Mouse (Mus musculus) heart, embryonic 13.5 days (tissue): ENCODE data around the gene Olfr1340. TPM values are rescaled to one million over a fixed set of nuclear protein-coding genes. Genes with fewer than 3 reads are reported as not detected.
A peak's percentile ranks its signal among the peaks of the same experiment; 100 is the strongest.

Source experiments
- ATAC-seq: fragments of 200-750 bp; cut with Nextera tagmentation; 2 replicates; pipeline ENCODE4 v1.8.0; 2017; ENCODE audit warnings: moderate TSS enrichment; ENCODE audit not compliant: insufficient number of reproducible peaks, low FRiP score, low TSS enrichment; ENCODE audit errors: extremely low read depth
- H3K27ac ChIP-seq: fragments of 300-500 bp; sonication (generic); replicated peaks from 2 replicates; pipeline ENCODE4 v1.5.1; 2015; ENCODE audit warnings: moderate library complexity, mild to moderate bottlenecking, inconsistent platforms
- H3K27me3 ChIP-seq: fragments of 300-500 bp; sonication (generic); replicated peaks from 2 replicates; pipeline ENCODE4 v1.6.1; 2015; ENCODE audit warnings: mild to moderate bottlenecking, inconsistent platforms
- H3K36me3 ChIP-seq: fragments of 300-500 bp; sonication (generic); 2 replicates; pipeline ENCODE4 v1.6.1; 2015; ENCODE audit warnings: mild to moderate bottlenecking, inconsistent platforms
- H3K4me1 ChIP-seq: fragments of 300-500 bp; sonication (generic); 2 replicates; pipeline ENCODE4 v1.6.1; 2015; ENCODE audit warnings: inconsistent platforms
- H3K4me2 ChIP-seq: fragments of 300-500 bp; sonication (generic); 2 replicates; pipeline ENCODE4 v1.6.1; 2015; ENCODE audit warnings: inconsistent platforms, mild to moderate bottlenecking, moderate library complexity
- H3K4me3 ChIP-seq: fragments of 300-500 bp; sonication (generic); 2 replicates; pipeline ENCODE4 v1.5.1; 2015; ENCODE audit warnings: moderate library complexity, mild to moderate bottlenecking, inconsistent platforms
- H3K9ac ChIP-seq: fragments of 300-500 bp; sonication (generic); 2 replicates; pipeline ENCODE4 v1.6.1; 2015; ENCODE audit warnings: inconsistent platforms, mild to moderate bottlenecking, moderate library complexity
- H3K9me3 ChIP-seq: fragments of 300-500 bp; sonication (generic); 2 replicates; pipeline ENCODE4 v1.6.1; 2016; ENCODE audit warnings: inconsistent platforms
- WGBS: fragments of 180-500 bp; shearing (Covaris S2); methylation state at CpG from one replicate; pipeline ENCODE4 v1.1.7; 2015; ENCODE audit warnings: mixed read lengths; 5-methylcytosine and 5-hydroxymethylcytosine counted together
- polyA plus RNA-seq: library from polyadenylated mRNA; unstranded; fragments of >200 nt; fragmentation: Nextera tagmentation; extraction: Ambion mirVana; gene quantifications from 2 replicates; pipeline ENCODE4 v1.2.1, GENCODE M21; 2015

The Olfr1340 gene
- polyA plus RNA-seq, 1 experiment from 2014 or later = not detected

GRCm38 (mm10) chr4:118741881-118742280, 21.9 kb downstream of the Olfr1340 start:
- Histone ChIP-seq H3K4me2 (peak overlapping the region; percentile 27), H3K9ac (no peak overlapping the region), H3K36me3 (no peaks in the 10 kb centered on the region), H3K27me3 (peaks cover 48% of the 10 kb centered on the region), H3K27ac (no peak overlapping the region), H3K4me1 (0 out of 2 replicates have a peak, but pooled peaks cover 4% of the 10 kb centered on the region), H3K9me3 (peaks cover 12% of the 10 kb centered on the region), H3K4me3 (no peak overlapping the region)
- 8% methylated on average over 16 of the region's 16 CpGs for WGBS
- no peak for ATAC-seq

DNA sequence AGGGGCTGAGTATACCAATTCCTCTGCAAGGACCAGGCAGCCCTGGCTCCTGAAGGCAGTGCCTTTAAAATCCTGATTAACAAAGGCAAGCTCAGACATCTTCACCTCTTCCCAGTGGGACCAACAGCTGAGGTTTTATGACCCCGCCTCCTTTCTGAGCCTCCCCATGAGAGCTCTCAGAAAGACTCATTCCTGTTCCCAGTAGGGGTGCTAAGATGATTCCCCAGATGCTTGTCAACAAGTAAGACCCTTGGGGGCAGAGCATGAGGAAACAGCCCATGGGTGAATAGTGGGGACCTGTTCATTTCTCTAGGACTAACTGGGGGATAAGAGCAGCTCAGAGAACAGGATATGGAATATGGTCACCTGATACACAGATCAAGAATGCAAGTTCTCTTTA, 38.7 kb downstream of the Olfr1340 start, which contains the start of gene Olfr1338:
Gene Olfr1338, minus strand, starts transcription at position 101 of the 400 bp plus-strand sequence.
- 65% methylated on average over 1 of the region's 1 CpGs for WGBS
- H3K27me3 ChIP-seq = no peaks in the 10 kb centered on the region
- no peaks in the 10 kb centered on the region for H3K4me1 ChIP-seq
- no peak for ATAC-seq
- H3K9ac ChIP-seq = no peak within 1 kb of the TSS
- no peaks in the 10 kb centered on the region for H3K9me3 ChIP-seq
- H3K4me2 ChIP-seq = no peak within 1 kb of the TSS
- no peaks in the 10 kb centered on the region for H3K36me3 ChIP-seq
- H3K27ac ChIP-seq = no peak within 1 kb of the TSS
- H3K4me3 ChIP-seq = no peak within 1 kb of the TSS

Other genes with a start within 250 kb of the Olfr1340 start
- gene Tie1, start 230.1 kb upstream of the Olfr1340 start, polyA plus RNA-seq = 57.7 and 61.1 TPM in 2 replicates
- gene 2610528J11Rik, start 193.1 kb upstream of the Olfr1340 start, polyA plus RNA-seq = 0.36 and 0.75 TPM in 2 replicates
- 0.24 and 0.43 TPM in 2 replicates for gene Tmem125, start 176.1 kb upstream of the Olfr1340 start, polyA plus RNA-seq
- 0.31 and 0.53 TPM in 2 replicates for gene Cfap57, start 99.4 kb upstream of the Olfr1340 start, polyA plus RNA-seq
- 76.0 and 78.9 TPM in 2 replicates for gene Ebna1bp2, start 99.3 kb upstream of the Olfr1340 start, polyA plus RNA-seq
- not detected in 2 replicates for gene Olfr62, start 61.2 kb upstream of the Olfr1340 start, polyA plus RNA-seq
- 0.19 TPM in 1 of 2 replicates, not detected in the other for gene Olfr1342, start 27.4 kb upstream of the Olfr1340 start, polyA plus RNA-seq
- not detected in 2 replicates for gene Olfr1341, start 16.6 kb upstream of the Olfr1340 start, polyA plus RNA-seq
- gene Olfr1339, start 12.0 kb downstream of the Olfr1340 start, polyA plus RNA-seq = not detected in 2 replicates
- gene Olfr1338, start 38.6 kb downstream of the Olfr1340 start, polyA plus RNA-seq = not detected in 2 replicates
- gene Olfr1337, start 62.4 kb downstream of the Olfr1340 start, polyA plus RNA-seq = not detected in 2 replicates
- not detected in 2 replicates for gene Olfr1335, start 89.8 kb downstream of the Olfr1340 start, polyA plus RNA-seq
- not detected in 2 replicates for gene Olfr1333, start 116.1 kb downstream of the Olfr1340 start, polyA plus RNA-seq
- gene Olfr1331, start 144.5 kb downstream of the Olfr1340 start, polyA plus RNA-seq = not detected in 2 replicates
- 0.09 and 0.11 TPM in 2 replicates for gene Olfr1330, start 168.5 kb downstream of the Olfr1340 start, polyA plus RNA-seq
- gene Olfr1329, start 197.3 kb downstream of the Olfr1340 start, polyA plus RNA-seq = not detected in 2 replicates
- not detected in 2 replicates for gene Olfr1328, start 218.5 kb downstream of the Olfr1340 start, polyA plus RNA-seq
- not detected in 2 replicates for gene Lao1, start 241.4 kb downstream of the Olfr1340 start, polyA plus RNA-seq